In genomic region chr2:166035725-166036124, GRCm38 (mm10) we compare ENCODE assay signal across 8 mouse cellular contexts. TPM values are rescaled to one million over a fixed set of nuclear protein-coding genes. Genes with fewer than 3 reads are reported as not detected.
DNase-seq lines count a peak whose midpoint lies in the region; ATAC-seq and TF ChIP-seq lines count a peak whose summit lies in the region.

No protein-coding gene starts in this region.

- H3K4me3 ChIP-seq in intestine, embryonic 14.5 days (ENCODE audit: low read depth, low read length): no peak overlapping the region
- no peak overlapping the region for H3K4me3 ChIP-seq in intestine, embryonic 16.5 days (ENCODE audit: low read length)
- H3K4me3 ChIP-seq in ES-Bruce4 (ENCODE audit: low read depth, low read length): no peak overlapping the region

- no peak overlapping the region for H3K27ac ChIP-seq in intestine, embryonic 14.5 days (ENCODE audit: low read depth)
- no peak overlapping the region for H3K27ac ChIP-seq in intestine, embryonic 16.5 days (ENCODE audit: low read length)
- no peak overlapping the region for H3K27ac ChIP-seq in ES-Bruce4 (ENCODE audit: insufficient read depth, low read length)

- peaks cover 18% of the 10 kb centered on the region for H3K4me1 ChIP-seq in intestine, embryonic 14.5 days (replicated peaks; ENCODE audit: control insufficient read depth, insufficient read depth, low read length)
- peaks cover 14% of the 10 kb centered on the region for H3K4me1 ChIP-seq in intestine, embryonic 16.5 days (ENCODE audit: control insufficient read depth, insufficient read depth, low read length)
- H3K4me1 ChIP-seq in ES-Bruce4 (ENCODE audit: control insufficient read depth, insufficient read depth, low read length): peaks cover 2% of the 10 kb centered on the region

- no peak overlapping the region for H3K9ac ChIP-seq in intestine, embryonic 14.5 days (ENCODE audit: low read length)
- H3K9ac ChIP-seq in intestine, embryonic 16.5 days (ENCODE audit: low read depth, low read length): no peak overlapping the region
- 0 out of 2 replicates have a peak overlapping the region, but pooled peaks have one; percentile 14 for H3K9ac ChIP-seq in ES-Bruce4 (ENCODE audit: low read depth, poor library complexity, severe bottlenecking)

- H3K4me2 ChIP-seq in intestine, embryonic 14.5 days (ENCODE audit: low read length): no peak overlapping the region
- no peak overlapping the region for H3K4me2 ChIP-seq in intestine, embryonic 16.5 days (ENCODE audit: low read depth, low read length)

- ATAC-seq in intestine, embryonic 14.5 days (replicated peaks; ENCODE audit: low FRiP score, low TSS enrichment, low read depth): no peak
- no peak for ATAC-seq in intestine, embryonic 16.5 days
- ATAC-seq in erythroblast, adult 5-6 weeks (replicated peaks; ENCODE audit: low FRiP score, poor library complexity, severe bottlenecking): no peak

- WGBS in intestine, embryonic 14.5 days: 52% methylated on average over 3 of the region's 3 CpGs
- WGBS in intestine, embryonic 16.5 days: 47% methylated on average over 3 of the region's 3 CpGs

- TF ChIP-seq POLR2A in ES-Bruce4 (IDR thresholded peaks at IDR 0.05; ENCODE audit: insufficient read depth, low read length): no peak
- no peak for TF ChIP-seq POLR2A in brain, embryonic 14.5 days (IDR thresholded peaks at IDR 0.05; ENCODE audit: borderline replicate concordance, extremely low read depth, insufficient read depth, insufficient read length, poor library complexity, severe bottlenecking)

- DNase-seq in intestine, embryonic 14.5 days (ENCODE audit: low spot score): peak; percentile 72
- peak; percentile 42 for DNase-seq in brain, embryonic 14.5 days (ENCODE audit: low read depth)
- DNase-seq in heart, adult 8-10 months (ENCODE audit: low spot score): peak; percentile 72
- DNase-seq in kidney, postnatal 4 days: peak; percentile 75 to 81
- DNase-seq in spleen, adult 18-20 months: peak; percentile 54 to 68

- no peaks in the 10 kb centered on the region for H3K9me3 ChIP-seq in intestine, embryonic 14.5 days (ENCODE audit: control insufficient read depth, low read length)
- H3K9me3 ChIP-seq in intestine, embryonic 16.5 days (ENCODE audit: control insufficient read depth, low read length): no peaks in the 10 kb centered on the region
- no peaks in the 10 kb centered on the region for H3K9me3 ChIP-seq in ES-Bruce4 (replicated peaks; ENCODE audit: control insufficient read depth, insufficient read depth, low read length, poor library complexity, severe bottlenecking)

- peaks cover 13% of the 10 kb centered on the region for H3K36me3 ChIP-seq in intestine, embryonic 14.5 days (ENCODE audit: control insufficient read depth, insufficient read depth, low read length)
- H3K36me3 ChIP-seq in intestine, embryonic 16.5 days (ENCODE audit: control insufficient read depth, insufficient read depth, low read length): no peaks in the 10 kb centered on the region
- peaks cover 23% of the 10 kb centered on the region for H3K36me3 ChIP-seq in ES-Bruce4 (ENCODE audit: control insufficient read depth, insufficient read depth, low read length, poor library complexity, severe bottlenecking)

- TF ChIP-seq EP300 in ES-Bruce4 (IDR thresholded peaks at IDR 0.05; ENCODE audit: insufficient read depth, low read depth, low read length): no peak

- H3K27me3 ChIP-seq in intestine, embryonic 14.5 days (replicated peaks; ENCODE audit: control insufficient read depth, insufficient read depth, low read length): no peaks in the 10 kb centered on the region
- H3K27me3 ChIP-seq in intestine, embryonic 16.5 days (replicated peaks; ENCODE audit: control insufficient read depth, insufficient read depth, low read length): no peaks in the 10 kb centered on the region
- H3K27me3 ChIP-seq in ES-Bruce4 (ENCODE audit: control insufficient read depth, insufficient read depth, low read length, poor library complexity, severe bottlenecking): no peaks in the 10 kb centered on the region

- peak; percentile 54 for TF ChIP-seq CTCF in ES-Bruce4 (IDR thresholded peaks at IDR 0.05; ENCODE audit: low read depth, low read length)
- TF ChIP-seq CTCF in brain, embryonic 14.5 days (IDR thresholded peaks at IDR 0.05; ENCODE audit: borderline replicate concordance, extremely low read depth, insufficient read depth, insufficient read length): peak; percentile 46; the same call in 1 of the 2 replicates

RNA-seq across cellular contexts. Expression of gene Ncoa3, which starts 43.3 kb away (rescaled TPM):
- polyA plus RNA-seq in intestine, embryonic 14.5 days (2014; fragmentation: Nextera tagmentation; extraction: Ambion mirVana): 15.9 and 19.2 TPM in 2 replicates
- polyA plus RNA-seq in intestine, embryonic 16.5 days (2015; fragmentation: Nextera tagmentation; extraction: Ambion mirVana): 8.7 and 9.5 TPM in 2 replicates
- polyA plus RNA-seq in ES-Bruce4 (2011; ENCODE audit: insufficient read depth, insufficient read length, low read depth, missing spikeins): 118 and 124 TPM in 2 replicates
- polyA plus RNA-seq in brain, embryonic 14.5 days (2012; rRNA removed): 20.4 and 28.5 TPM in 2 replicates
- 10 to 100 TPM; 24.3 to 30.2 (median 28.7) TPM for total RNA-seq in heart, adult 8-10 months (2022)
- 9.2 and 13.4 TPM in 2 replicates for total RNA-seq in erythroblast, adult 5-6 weeks (2015; ENCODE audit: low replicate concordance)
- total RNA-seq in erythroblast, adult 5-6 weeks (2017; ENCODE audit: low replicate concordance): 10.4 and 12.7 TPM in 2 replicates
